Mouse (Mus musculus): ENCODE data around the gene Sectm1a.

DNA sequence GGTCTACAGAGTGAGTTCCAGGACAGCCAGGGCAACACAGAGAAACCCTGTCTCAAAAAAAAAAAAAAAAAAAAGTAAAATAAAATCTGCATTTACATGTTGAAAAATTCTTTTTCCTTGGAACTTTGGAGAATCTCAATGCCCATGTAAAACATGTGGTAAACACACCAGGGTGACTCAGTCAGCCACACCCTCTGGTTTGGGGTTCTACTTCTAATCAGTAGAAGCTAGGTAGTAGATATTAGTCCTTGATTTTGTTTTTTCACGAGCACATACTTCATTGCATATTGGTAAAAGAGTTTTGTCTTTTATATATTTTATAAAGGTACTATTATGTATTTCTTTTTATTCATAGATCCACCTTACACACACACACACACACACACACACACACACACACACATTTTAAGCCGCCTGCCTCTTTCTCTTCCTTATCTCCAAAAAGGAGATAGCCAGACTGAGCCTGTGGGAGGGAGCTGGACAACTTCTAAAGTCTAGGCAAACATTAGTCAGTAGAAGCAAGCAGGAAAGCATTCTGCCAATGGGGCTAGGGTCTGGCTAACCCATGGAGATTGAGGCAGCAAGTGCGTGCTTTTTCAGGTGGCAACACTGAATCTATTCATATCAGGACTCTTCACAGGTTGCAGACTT is 44.6 kb upstream of the Sectm1a start:
- TF ChIP-seq MAFK (IDR thresholded peaks at IDR 0.05; ENCODE audit: insufficient read depth, low read depth, low read length): no peak
- no peak for TF ChIP-seq CHD2 (IDR thresholded peaks at IDR 0.05; ENCODE audit: low read depth, low read length)
- no peak for TF ChIP-seq ZNF384 (IDR thresholded peaks at IDR 0.05; ENCODE audit: low read depth, low read length)
- no peak for TF ChIP-seq ZC3H11A (IDR thresholded peaks at IDR 0.05; ENCODE audit: borderline replicate concordance, low read depth, low read length)
- TF ChIP-seq HCFC1 (IDR thresholded peaks at IDR 0.05; ENCODE audit: borderline replicate concordance, insufficient read depth, low read length): no peak
